Mouse (Mus musculus) embryonic facial prominence, embryonic 13.5 days (tissue): ENCODE results near the gene Zfp472. TPM values are rescaled to one million over a fixed set of nuclear protein-coding genes. Genes with fewer than 3 reads are reported as not detected.

Experiments used
- ATAC-seq: fragments of 200-750 bp; cut with Nextera tagmentation; 2 replicates; pipeline ENCODE4 v1.8.0; 2017; ENCODE audit warnings: low read depth; ENCODE audit not compliant: insufficient number of reproducible peaks, insufficient read depth, low FRiP score, low TSS enrichment
- H3K27ac ChIP-seq: fragments of 300-500 bp; sonication (generic); 2 replicates; pipeline ENCODE4 v1.5.1; 2015; ENCODE audit warnings: moderate library complexity, mild to moderate bottlenecking, inconsistent platforms
- H3K27me3 ChIP-seq: fragments of 300-500 bp; sonication (generic); 2 replicates; pipeline ENCODE4 v1.6.1; 2015; ENCODE audit warnings: mild to moderate bottlenecking, inconsistent platforms
- H3K36me3 ChIP-seq: fragments of 300-500 bp; sonication (generic); 2 replicates; pipeline ENCODE4 v1.6.1; 2015; ENCODE audit warnings: mild to moderate bottlenecking, inconsistent platforms
- H3K4me1 ChIP-seq: fragments of 300-500 bp; sonication (generic); 2 replicates; pipeline ENCODE4 v1.6.1; 2015; ENCODE audit warnings: inconsistent platforms
- H3K4me2 ChIP-seq: fragments of 300-500 bp; sonication (generic); 2 replicates; pipeline ENCODE4 v1.6.1; 2015; ENCODE audit warnings: moderate library complexity, mild to moderate bottlenecking, inconsistent platforms
- H3K4me3 ChIP-seq: fragments of 300-500 bp; sonication (generic); 2 replicates; pipeline ENCODE4 v1.5.1; 2015; ENCODE audit warnings: mild to moderate bottlenecking, inconsistent platforms
- H3K9ac ChIP-seq: fragments of 300-500 bp; sonication (generic); 2 replicates; pipeline ENCODE4 v1.6.1; 2015; ENCODE audit warnings: mild to moderate bottlenecking, inconsistent platforms
- H3K9me3 ChIP-seq: fragments of 300-500 bp; sonication (generic); 2 replicates; pipeline ENCODE4 v1.6.1; 2016; ENCODE audit warnings: inconsistent platforms
- whole genome bisulfite sequencing: fragments of 180-500 bp; shearing (Covaris S2); methylation state at CpG from one replicate; pipeline ENCODE4 v1.1.7; 2015; ENCODE audit warnings: mixed read lengths; 5-methylcytosine and 5-hydroxymethylcytosine counted together
- polyA plus RNA-seq: library from polyadenylated mRNA; unstranded; fragments of >200 nt; fragmentation: Nextera tagmentation; extraction: Ambion mirVana; gene quantifications from 2 replicates; pipeline ENCODE4 v1.2.1, GENCODE M21; 2015

The Zfp472 gene
- 13.7 and 13.8 TPM in 2 replicates for polyA plus RNA-seq

- H3K27ac ChIP-seq: peak within 1 kb of the TSS; percentile 93
- under 1% methylated on average over 33 of the region's 33 CpGs for WGBS
- no peaks in the 10 kb centered on the region for H3K9me3 ChIP-seq
- H3K4me3 ChIP-seq: peak within 1 kb of the TSS; percentile 83
- H3K36me3 ChIP-seq: no peaks in the 10 kb centered on the region
- peak; percentile 97 for ATAC-seq
- H3K4me2 ChIP-seq: peak within 1 kb of the TSS; percentile 86
- H3K4me1 ChIP-seq: peaks cover 12% of the 10 kb centered on the region
- H3K9ac ChIP-seq: peak within 1 kb of the TSS; percentile 87
- no peaks in the 10 kb centered on the region for H3K27me3 ChIP-seq
These were observed at the start of gene Zfp472 for GRCm38 (mm10) chr17:32965623-32966290. TSS of gene Zfp472 (plus strand) at chr17:32965814.

DNA sequence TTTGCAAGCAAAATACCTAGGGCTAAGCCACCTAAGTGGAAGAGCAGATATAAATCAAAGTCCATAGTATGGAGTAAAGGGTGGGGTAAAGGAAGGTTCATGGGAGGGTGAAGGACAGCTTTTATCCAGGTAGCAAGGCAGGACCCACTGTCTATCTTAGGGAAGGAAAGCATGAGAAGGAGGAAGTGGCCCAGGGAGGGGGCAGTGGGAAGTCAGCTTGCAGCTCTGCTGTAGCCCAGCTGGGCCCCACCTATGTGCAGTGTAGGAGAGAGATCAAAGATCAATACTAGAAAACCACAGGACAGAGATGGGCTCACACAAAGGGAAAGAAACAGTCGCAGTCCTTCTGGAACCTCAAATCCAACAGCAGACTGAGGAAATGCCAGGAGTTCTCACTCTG lies 49.5 kb upstream of the Zfp472 start:
- H3K27me3 ChIP-seq: peaks cover 4% of the 10 kb centered on the region; the same call in 1 of the 2 replicates
- no peak overlapping the region for H3K9ac ChIP-seq
- no peaks in the 10 kb centered on the region for H3K4me1 ChIP-seq
- no peak overlapping the region for H3K4me3 ChIP-seq
- H3K9me3 ChIP-seq: no peaks in the 10 kb centered on the region
- H3K36me3 ChIP-seq: no peaks in the 10 kb centered on the region
- no peak overlapping the region for H3K4me2 ChIP-seq
- 62% methylated on average over 1 of the region's 1 CpGs for WGBS
- no peak for ATAC-seq
- no peak overlapping the region for H3K27ac ChIP-seq

- no peak for ATAC-seq
- 78% methylated on average over 2 of the region's 2 CpGs for WGBS
- Histone ChIP-seq H3K4me3 (no peak within 1 kb of the TSS), H3K9ac (no peak within 1 kb of the TSS), H3K4me1 (no peaks in the 10 kb centered on the region), H3K36me3 (no peaks in the 10 kb centered on the region), H3K9me3 (no peaks in the 10 kb centered on the region), H3K4me2 (no peak within 1 kb of the TSS), H3K27ac (no peak within 1 kb of the TSS), H3K27me3 (peaks cover 4% of the 10 kb centered on the region; the same call in 1 of the 2 replicates)
These were observed 48.5 kb upstream of the Zfp472 start, which contains the start of gene Cyp4f14 for GRCm38 (mm10) chr17:32917131-32917530. TSS of gene Cyp4f14 (minus strand) at chr17:32917342.

DNA sequence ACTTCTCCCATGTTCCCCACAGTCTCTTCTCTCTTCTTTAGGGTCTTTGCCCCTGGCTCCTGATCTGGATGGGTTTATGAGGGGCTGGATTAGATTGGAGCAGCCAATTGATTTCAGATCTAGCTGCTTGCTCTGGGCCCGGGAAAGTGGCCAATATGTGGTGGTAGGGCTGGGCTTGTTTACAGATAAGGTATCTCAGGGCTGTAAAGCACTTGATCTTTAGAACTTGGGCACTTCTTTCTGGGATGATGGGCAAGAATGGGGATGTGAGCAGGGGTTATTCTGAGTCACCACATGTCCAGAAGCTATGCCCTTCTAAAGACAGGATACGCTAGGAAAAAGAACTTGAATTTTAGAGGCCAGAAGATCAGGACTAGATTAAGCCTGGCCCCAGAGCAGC lies 46.5 kb upstream of the Zfp472 start:
- Histone ChIP-seq H3K36me3 (no peaks in the 10 kb centered on the region), H3K9ac (no peak overlapping the region), H3K9me3 (no peaks in the 10 kb centered on the region), H3K27ac (no peak overlapping the region), H3K4me2 (no peak overlapping the region), H3K4me3 (no peak overlapping the region), H3K4me1 (no peaks in the 10 kb centered on the region), H3K27me3 (peaks cover 4% of the 10 kb centered on the region; the same call in 1 of the 2 replicates)
- no peak for ATAC-seq
- 82% methylated on average over 2 of the region's 2 CpGs for WGBS

GRCm38 (mm10) chr17:32923681-32924080 lies 41.9 kb upstream of the Zfp472 start:
- WGBS: 95% methylated on average over 1 of the region's 1 CpGs
- Histone ChIP-seq H3K27me3 (peaks cover 11% of the 10 kb centered on the region; the same call in 1 of the 2 replicates), H3K4me2 (no peak overlapping the region), H3K9ac (no peak overlapping the region), H3K4me1 (peaks cover 4% of the 10 kb centered on the region; the same call in 1 of the 2 replicates), H3K9me3 (no peaks in the 10 kb centered on the region), H3K27ac (no peak overlapping the region), H3K4me3 (no peak overlapping the region), H3K36me3 (no peaks in the 10 kb centered on the region)
- ATAC-seq: no peak

- Histone ChIP-seq H3K27me3 (peaks cover 11% of the 10 kb centered on the region; the same call in 1 of the 2 replicates), H3K9ac (peak overlapping the region; percentile 76), H3K4me1 (peaks cover 4% of the 10 kb centered on the region; the same call in 1 of the 2 replicates), H3K4me3 (peak overlapping the region; percentile 53), H3K4me2 (peak overlapping the region; percentile 76), H3K9me3 (no peaks in the 10 kb centered on the region), H3K27ac (no peak overlapping the region), H3K36me3 (no peaks in the 10 kb centered on the region)
- ATAC-seq: peak; percentile 78; the same call in 1 of the 2 replicates
- WGBS: 17% methylated on average over 32 of the region's 32 CpGs
These were observed 40.8 kb upstream of the Zfp472 start for GRCm38 (mm10) chr17:32924658-32925312.

GRCm38 (mm10) chr17:32927803-32928202 lies 37.8 kb upstream of the Zfp472 start:
- Histone ChIP-seq H3K36me3 (no peaks in the 10 kb centered on the region), H3K27ac (no peak overlapping the region), H3K4me1 (peaks cover 4% of the 10 kb centered on the region; the same call in 1 of the 2 replicates), H3K4me2 (no peak overlapping the region), H3K4me3 (no peak overlapping the region), H3K9ac (no peak overlapping the region), H3K27me3 (peaks cover 11% of the 10 kb centered on the region; the same call in 1 of the 2 replicates), H3K9me3 (no peaks in the 10 kb centered on the region)
- ATAC-seq: no peak
- WGBS: 79% methylated on average over 5 of the region's 5 CpGs

DNA sequence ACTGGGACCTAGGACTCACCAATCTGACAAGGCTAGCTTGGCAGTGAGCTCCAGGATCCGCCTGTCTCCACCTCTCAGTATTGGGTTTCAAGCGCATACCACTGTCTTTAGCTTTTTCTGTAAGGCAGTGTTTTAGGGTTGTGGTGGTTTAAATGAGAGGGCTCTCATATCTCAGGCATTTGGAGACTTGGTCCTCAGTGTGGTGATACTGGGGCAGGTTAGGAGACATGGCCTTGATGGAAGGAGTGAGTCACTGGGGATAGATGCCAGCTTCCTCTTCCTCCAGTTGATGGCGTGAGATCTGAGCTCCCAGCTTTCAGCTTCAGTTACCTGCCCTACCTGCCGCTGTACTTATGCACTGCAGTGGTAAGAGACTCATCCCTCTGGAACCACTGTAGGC lies 25.8 kb upstream of the Zfp472 start:
- Histone ChIP-seq H3K27ac (no peak overlapping the region), H3K27me3 (no peaks in the 10 kb centered on the region), H3K9me3 (no peaks in the 10 kb centered on the region), H3K9ac (no peak overlapping the region), H3K4me1 (0 out of 2 replicates have a peak, but pooled peaks cover 2% of the 10 kb centered on the region), H3K4me2 (no peak overlapping the region), H3K36me3 (no peaks in the 10 kb centered on the region), H3K4me3 (no peak overlapping the region)
- WGBS: 70% methylated on average over 4 of the region's 4 CpGs
- ATAC-seq: no peak

GRCm38 (mm10) chr17:32943661-32944060 lies 22.0 kb upstream of the Zfp472 start:
- Histone ChIP-seq H3K9ac (no peak overlapping the region), H3K36me3 (no peaks in the 10 kb centered on the region), H3K4me1 (peaks cover 15% of the 10 kb centered on the region), H3K27ac (no peak overlapping the region), H3K4me3 (no peak overlapping the region), H3K4me2 (no peak overlapping the region), H3K27me3 (no peaks in the 10 kb centered on the region), H3K9me3 (no peaks in the 10 kb centered on the region)
- WGBS: 91% methylated on average over 3 of the region's 3 CpGs
- no peak for ATAC-seq

GRCm38 (mm10) chr17:32944402-32945035 lies 21.1 kb upstream of the Zfp472 start:
- 62% methylated on average over 3 of the region's 3 CpGs for WGBS
- no peaks in the 10 kb centered on the region for H3K27me3 ChIP-seq
- H3K27ac ChIP-seq: no peak overlapping the region
- no peak overlapping the region for H3K4me3 ChIP-seq
- no peaks in the 10 kb centered on the region for H3K36me3 ChIP-seq
- peaks cover 15% of the 10 kb centered on the region for H3K4me1 ChIP-seq
- H3K9ac ChIP-seq: no peak overlapping the region
- H3K9me3 ChIP-seq: no peaks in the 10 kb centered on the region
- no peak overlapping the region for H3K4me2 ChIP-seq
- no peak for ATAC-seq

- 67% methylated on average over 9 of the region's 9 CpGs for WGBS
- ATAC-seq: no peak
- peak overlapping the region; percentile 92 for H3K4me2 ChIP-seq
- H3K9ac ChIP-seq: peak overlapping the region; percentile 79
- H3K4me1 ChIP-seq: peaks cover 15% of the 10 kb centered on the region
- H3K27me3 ChIP-seq: no peaks in the 10 kb centered on the region
- no peaks in the 10 kb centered on the region for H3K9me3 ChIP-seq
- peak overlapping the region; percentile 59 for H3K4me3 ChIP-seq
- H3K36me3 ChIP-seq: no peaks in the 10 kb centered on the region
- H3K27ac ChIP-seq: no peak overlapping the region
These were observed 18.9 kb upstream of the Zfp472 start for GRCm38 (mm10) chr17:32946716-32947115.
